Mouse (Mus musculus): ENCODE measurements at regions not wholly inside any gene's neighbourhood (a gene's known extent, or its start where the extent isn't known, plus 50 kb on each side); places are given as distances from the start of the nearest gene placed in this dataset.

DNA sequence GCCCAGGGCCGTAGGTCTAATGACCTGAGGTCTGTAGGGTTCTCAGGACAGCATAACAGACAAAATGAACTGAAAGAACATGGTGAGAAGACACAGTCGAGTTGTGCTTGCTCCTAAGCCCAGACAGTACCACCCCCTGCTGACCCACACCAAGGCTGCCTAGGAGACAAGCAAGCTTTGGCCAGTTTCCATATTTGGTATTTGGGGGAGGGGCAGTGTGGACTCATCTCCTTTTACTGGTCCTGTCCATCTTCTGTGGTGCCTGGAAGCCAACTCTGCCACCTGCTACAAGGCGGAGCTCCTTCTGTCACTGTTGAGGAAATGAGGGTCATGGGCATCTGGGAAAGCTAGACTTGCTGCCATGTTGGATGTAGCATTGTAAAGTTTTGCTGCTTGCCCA is 68.9 kb downstream of the Tex29 start:
- no peak for DNase-seq

DNA sequence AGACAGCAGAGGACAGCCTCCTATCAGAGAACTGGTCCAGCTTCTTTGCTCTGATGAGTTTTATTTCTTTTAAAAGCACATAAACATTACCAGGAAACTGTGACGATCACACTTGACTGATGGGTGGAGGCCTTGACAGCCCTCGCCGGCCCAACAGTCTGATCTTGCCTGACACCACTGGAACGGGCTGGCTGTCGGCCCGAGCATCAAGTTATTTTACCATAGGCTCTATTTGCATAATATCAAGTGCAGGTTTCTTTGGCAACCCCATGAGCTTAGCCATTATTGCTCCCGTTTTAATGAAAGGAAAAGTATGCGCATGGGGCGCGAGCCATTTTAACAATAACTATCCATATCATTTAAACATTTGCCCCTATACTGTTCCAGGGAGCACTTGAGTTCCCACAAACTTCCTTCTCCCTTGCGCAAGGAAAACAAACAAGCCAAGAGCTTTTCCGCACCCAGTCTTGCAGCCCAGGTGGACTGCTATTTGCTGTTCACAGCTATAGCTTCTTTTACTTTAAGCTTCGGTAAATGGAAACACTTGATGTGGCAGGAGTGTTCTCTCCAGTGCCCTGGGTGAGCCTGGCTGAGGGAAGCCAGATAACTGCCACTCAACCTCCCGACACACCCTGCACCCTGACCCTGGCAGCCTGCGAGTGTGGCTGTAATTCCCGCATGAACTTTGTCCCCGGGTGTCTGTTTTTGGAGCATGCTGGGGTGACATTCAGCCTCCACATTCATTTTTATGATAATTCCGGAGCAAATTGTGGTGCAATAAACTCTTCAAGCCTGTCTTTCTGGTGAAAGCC is 71.6 kb downstream of the Tex29 start:
- no peak for DNase-seq

DNA sequence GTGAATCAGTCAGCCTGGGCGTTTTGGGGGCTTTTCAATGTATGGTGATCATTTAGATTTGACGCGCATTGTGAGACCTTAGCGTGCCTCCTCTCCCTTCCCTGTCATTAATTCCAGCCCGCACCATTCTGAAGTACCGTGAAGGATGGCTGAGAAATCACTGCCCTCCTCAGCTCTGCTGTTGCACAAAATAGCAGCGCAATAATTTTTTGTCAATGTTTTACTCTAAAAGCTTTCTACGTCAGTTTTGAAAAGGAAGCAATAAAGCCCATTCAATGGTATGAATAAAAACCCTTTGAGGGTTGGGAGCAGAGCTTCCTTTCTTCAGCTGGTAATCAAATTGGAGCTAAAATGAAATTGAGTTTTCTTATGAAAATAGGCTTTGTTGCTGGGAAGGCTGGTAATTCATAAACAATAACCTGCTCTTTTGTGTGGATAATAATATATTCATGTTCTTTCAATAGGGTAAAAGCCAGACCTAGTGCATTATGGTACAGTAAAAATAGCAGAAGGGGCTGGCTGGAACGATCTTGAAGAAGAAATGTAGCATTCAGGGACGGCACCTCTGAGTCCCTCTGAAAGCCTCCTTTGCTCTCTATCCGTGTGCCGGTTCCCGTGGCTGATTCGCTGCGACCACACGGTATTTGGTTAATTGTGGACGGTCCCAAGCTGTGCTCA is 72.3 kb downstream of the Tex29 start:
- no peak for DNase-seq

DNA sequence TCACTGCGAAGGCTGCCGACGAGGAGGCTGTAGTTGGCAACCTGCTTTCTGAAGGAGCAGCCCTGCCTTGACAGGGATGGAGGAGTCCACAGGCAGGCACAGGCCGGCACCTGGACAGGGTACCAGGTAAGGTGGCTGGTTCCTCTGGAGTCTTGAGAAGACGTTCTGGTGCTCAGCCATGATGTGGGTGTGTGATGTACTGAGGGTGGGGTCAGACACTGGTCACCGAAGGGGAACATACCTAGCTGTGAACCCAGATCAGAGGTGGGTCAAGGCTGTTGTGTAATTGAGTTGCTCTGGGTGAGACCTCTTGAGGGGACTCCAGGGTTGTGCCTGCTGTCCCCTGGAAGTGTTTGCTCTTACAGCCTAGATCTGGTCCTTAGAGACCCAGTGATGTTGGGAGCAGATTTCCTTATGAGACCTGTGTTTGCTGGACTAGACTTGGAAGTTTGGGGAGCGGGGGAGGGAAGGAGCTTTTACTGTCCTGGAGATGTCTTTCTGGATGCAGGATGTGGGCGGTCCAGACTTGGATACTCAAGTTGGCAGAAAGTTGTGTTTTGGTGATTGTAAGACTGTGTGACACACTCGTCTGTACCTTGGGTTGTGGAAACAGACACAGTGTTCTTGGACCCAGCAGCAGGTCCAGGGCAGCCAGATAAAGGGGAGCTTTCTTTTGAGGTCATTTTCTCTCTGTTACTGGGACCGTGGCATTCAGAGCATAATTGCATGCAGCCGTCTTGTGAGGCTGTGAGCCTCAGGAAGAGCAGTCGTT is 73.0 kb downstream of the Tex29 start:
- no peak for DNase-seq

DNA sequence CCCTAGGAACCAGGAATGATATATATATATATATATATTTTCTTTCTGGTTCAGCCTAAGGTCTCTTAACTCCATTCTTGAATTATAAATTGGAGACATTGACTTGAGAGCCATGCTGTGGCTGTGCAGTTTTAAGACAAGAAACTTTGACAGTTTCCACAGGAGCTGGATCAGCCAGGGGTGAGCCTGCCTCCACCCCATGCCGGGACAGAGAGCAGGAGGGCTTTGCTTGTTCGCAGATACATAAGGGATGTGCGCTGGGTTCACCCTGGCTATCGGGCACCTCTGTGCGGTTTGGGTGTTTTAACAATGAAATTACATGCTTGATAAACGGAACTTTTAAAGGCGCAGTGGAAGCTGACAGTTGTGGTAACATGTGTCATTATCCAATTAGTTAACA is 73.9 kb downstream of the Tex29 start:
- no peak for DNase-seq

DNA sequence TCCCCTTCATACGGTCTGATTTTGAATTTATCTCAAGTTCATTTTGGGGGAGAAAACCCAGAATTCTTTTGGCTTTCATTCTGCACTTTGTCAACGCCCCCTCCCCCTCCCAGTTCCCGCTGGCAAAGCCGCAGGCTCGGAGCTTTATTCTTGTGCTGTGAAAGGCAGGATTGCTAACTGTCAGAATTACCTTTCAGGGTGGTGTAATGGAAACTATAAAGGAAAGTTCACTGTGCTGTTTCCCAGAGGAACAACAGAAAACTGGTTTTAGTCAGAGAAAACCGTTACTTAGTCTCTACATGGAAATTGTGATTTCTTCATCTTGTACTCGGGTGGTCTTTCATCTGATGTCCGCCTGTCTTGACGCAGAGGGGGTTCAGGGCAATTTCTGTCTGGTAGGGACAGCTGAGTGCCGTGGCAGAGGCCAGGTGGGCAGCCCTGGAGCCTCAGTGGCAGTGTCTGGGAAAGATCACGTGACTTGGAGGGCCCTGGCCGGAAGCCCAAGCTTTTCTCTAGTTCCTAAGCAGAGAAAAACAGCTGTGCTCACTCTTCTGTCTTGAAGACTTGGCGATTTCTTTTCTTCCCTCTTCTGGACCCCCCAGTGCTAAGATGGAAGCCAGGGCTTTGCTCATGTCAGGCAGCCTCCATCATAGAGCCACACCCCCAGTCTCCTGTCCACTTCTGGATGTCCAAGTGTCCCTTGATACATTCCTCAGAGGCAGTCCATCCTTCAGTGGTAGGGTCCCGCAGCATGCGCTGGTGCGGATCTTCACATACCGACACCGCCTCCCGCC is 74.6 kb downstream of the Tex29 start:
- no peak for DNase-seq

DNA sequence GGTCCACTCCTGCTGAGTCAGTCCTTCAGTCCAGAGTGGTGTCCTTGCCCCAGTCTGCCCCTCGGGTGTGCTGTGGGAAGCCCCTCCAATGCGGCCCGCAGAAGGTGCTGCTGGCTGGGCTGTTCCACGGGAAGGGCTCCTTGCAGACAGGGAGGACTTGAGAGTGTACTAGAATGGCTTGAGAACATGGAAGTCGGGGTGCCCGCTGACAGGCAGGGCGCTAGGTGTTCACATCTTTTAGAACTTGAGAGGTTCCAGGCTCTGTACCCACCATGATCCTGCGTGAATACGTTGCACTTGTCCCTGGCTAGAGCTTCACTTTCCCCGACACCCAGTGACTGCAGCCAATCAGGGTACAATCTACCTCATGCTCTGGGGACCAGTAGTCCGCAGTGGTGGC is 75.4 kb downstream of the Tex29 start:
- no peak for DNase-seq

DNA sequence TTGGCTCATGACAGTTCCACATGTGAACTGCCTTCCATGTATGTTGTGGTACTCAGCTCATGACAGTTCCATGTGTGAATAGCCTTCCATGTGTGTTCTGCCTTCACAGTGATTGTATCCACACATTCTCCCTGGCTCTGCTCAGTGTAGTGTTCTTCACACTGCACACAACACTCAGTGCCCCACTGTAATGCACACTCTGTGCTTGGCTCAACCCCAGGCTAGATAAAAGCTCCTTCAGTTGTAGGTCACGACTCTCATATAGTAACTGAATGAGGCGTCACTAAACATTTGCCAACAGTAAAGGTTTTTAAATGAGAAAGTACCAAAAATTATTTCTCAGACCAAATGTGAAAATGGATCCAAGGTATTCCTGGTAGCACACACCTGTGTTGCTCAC is 79.6 kb downstream of the Tex29 start:
- no peak for DNase-seq

DNA sequence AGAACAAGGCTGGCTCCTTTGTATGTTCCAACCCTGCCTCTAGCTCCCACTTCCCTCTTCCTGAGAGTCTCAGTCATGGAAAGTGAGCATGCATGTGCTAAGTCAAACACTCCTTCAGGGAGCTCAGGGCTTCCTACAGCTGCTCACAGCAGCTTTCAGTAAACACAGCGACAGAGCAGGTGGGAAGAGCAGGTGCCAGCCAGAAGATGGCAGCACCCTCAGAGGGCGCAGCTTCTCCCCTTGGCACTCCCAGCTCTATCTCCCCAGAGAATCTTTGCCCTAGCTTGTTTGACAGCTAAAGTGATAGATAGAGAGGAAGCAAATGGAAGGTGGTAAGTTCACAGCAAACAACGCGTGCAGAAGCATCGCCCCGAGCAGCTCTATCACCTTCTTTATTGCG is 82.8 kb downstream of the Tex29 start:
- DNase-seq, result no peak

DNA sequence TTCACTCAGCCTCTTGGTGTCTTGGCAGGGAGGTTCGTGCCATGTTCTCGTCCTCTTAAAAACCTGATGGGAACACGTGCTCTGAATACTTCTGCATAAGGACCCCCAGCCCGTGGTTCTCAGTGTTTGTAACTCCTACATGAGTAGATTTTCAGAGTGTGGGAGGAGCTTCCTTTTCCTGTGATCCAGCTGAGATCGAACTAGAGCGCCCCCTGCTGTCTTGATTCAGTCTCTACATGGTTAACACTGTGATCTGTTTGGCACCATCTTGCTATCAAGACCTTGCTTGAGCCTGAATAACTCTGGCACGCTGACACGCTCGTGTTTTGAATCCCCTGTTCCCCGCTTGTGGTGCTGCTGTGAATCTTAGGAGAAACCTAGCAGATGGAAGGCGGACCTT is 83.9 kb downstream of the Tex29 start:
- peak; percentile 60 to 62 for DNase-seq

DNA sequence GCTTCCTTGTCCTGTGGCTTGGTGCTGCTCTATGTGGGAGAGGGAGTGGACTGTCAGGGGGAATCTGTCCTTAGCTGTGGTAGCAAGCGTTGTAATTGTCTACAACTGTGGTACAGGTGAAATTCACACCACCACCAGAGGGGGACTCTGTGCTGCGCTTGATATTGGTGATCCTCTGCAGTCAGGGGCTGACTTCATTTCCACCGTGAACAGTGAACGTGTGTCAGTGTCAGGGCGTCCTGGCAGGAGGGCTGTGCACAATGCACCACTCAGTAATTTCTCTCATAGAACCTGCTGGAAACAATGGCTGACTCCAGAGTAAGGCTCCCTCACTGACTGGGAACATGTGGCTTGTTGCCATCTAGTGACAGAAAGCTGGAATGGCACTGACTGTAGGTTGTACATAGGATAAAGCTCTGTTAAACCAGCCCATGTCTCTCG is 102.6 kb downstream of the Tex29 start:
- DNase-seq, result peak; percentile 3 to 6

DNA sequence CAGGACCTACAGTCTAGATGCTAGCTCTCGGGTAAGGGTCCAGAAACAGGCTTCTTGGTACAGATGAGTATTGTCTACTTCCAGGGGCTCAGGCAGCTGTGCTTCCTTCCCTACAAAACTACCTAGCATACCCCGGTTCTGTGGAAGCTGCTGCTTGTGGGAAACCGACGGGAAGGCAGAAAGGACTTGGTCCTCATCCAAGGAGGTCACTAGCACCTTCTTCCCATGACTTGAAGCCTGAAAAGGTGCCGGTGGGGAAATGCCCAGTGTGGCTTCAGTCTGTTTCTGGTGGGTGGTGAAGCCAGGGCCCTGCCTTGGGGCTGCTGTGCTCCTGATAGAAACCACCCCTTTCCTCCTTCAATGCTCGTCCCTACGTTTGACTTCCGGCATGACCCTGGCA is 107.5 kb downstream of the Tex29 start:
- DNase-seq, result no peak

DNA sequence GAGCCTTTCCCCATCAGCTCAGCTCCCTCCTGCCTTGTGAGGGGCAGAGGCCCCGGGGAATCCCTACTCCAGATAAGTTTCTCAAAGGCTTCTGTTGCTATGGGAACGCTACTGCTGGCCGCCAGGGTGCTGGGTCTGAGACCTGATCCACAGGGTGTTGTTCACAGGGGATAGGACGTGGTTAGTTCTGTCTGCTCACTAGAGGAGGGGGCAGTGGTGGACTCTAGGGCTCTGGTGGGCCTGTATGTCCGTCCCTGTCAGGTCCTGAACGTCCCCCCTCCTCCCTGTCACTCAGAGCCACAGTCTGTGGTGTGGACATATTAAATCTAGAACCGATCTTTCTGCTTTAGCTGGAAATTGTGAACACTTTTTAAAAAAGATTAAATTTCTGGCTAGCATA is 116.0 kb downstream of the Tex29 start:
- no peak for DNase-seq

DNA sequence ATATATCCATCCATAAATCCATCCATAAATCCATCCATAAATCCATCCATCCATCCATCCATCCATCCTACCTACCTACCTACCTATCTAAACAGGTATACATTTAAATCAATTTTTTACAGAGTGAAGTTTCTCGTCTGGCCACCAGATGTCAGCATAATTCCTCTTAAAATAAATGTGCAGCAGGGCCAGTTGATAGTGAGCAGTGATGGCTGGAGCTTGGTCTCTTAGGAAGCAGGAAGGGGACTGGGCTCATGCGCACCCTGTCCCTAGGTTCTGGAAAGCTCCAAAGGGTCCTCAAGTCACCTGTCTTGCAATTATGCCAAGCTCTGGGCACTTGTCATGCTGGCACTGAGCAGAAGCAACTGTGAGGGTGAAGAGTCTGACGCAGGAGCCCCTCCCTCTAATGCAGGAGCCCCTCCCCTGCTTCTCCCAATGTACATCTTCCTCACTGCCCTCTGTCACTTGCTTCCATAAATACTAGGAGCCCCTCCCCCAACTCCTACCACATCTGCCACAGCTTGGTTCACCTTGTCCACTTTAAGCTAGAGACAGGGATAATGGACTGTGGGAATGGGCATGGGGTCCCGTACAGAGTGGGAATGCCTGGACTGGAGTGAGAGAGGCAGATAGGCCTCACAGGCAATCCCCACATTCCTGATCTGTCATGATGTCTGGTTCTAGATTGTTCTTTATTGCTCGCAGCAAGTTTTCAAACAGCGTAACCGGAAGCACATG is 116.9 kb downstream of the Tex29 start:
- DNase-seq, result peak; percentile 37 to 48

DNA sequence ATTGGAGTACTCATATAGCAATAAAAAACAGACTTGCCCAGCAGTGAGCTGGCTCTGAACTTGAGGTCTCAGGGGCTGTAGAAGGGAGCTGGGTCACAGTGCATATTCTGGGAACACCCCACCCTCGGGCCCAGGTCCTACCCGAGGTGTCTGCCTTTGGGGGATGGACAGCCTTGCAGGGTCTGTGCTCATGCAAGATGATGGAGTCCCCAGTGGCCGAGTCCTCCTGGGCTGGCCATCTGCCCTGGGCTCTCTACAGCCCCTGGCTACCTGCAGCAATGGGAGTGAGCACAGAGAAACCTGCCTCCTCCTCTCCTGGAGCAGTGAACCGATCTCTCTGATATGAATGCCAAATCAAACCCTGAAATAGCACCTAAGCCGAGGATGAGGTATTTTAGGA is 117.9 kb downstream of the Tex29 start:
- DNase-seq, result no peak

DNA sequence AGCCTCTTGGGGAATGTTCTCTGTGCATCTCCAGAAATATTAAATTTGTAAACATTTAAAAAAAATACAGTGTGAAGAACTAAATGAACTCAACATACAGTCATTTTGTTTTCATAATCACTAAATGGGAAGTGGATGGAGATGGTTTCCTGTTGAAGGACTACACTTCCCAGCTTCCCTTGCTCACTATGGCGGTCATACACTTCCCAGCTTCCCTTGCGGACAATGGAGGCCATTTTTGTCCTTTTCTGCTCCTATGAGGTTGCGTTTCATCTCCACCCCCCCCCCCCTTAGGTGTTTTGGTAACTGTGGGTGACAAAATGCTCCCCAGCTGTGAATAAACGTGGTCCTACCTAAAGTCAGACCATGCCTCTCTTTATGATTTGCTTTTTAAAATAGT is 119.2 kb downstream of the Tex29 start:
- DNase-seq, result no peak

DNA sequence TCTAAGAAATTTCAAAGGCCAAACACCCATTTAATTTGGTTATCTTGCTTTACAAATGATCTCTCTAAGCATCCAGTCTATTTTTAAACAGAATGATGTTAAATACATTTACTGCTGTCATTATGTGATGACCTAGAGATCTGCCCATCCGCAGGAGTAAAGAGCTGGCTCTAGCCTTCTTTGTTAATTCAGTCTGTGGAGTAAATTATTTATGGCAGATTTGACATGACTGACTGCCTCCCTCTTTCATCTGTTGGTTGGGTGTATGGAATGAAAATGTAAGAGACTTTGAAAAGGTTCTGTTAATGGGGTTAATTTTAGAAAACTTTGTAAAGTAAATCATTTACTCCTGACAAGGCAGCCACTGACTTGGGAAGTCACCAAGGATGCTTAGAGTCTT is 123.3 kb downstream of the Tex29 start:
- no peak for DNase-seq

DNA sequence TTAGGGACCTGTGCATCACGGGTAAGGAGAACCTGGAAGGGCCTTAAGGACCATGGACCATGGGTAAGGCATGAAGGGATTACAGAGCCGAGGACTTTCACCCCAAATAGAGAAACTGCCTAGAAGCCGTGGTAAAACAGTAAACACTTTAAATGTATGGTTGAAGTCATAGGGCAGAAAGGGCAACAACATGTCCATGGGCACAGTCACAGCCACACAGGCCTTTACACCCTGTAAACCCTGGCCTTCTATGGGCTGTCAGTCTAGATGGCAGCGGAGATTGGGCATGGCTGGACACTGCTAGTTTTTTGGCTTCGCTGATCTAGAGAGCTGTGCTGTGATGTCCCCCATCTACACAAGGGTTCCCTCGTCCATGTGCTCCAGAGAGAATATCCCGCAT is 127.4 kb downstream of the Tex29 start:
- no peak for DNase-seq

DNA sequence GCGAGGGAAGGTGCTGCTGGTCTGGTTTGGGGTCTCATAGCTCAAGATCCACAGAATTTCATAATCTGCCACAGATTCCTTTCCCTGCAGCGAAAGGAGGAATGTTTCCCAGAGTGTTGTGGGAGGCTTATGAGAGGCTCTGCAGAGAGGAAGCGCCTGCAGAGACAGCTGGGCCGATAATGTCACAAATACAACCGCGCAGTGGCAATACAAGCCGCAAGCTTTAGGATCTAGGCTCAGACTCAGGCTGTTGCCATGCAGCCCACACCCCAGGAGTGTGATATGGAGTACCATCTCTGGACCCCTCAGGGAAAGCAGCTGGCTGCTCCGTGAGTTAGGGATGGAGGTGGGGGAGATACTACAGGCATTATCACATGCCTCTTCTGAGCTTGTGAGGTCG is 130.2 kb downstream of the Tex29 start:
- no peak for DNase-seq

DNA sequence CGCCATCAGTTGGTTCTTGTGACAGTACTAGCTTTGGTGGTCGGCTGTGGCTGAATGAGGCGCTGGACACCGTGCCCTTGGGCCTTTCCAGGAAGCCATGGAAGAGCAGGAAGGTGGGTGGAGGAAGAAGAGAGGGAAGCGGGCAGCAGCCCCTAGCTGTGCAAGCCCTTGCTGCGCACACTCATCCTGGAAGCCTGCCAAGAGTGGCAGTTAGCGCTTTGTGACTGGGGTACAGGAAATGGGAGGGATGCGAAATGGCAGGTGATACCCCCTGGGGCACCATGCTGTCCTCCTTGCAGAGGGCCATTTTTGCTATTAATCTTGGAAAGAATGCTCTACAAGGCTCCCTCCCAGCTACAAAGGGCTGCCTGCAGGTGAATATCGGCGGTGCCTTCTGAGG is 133.2 kb downstream of the Tex29 start:
- DNase-seq, result no peak

DNA sequence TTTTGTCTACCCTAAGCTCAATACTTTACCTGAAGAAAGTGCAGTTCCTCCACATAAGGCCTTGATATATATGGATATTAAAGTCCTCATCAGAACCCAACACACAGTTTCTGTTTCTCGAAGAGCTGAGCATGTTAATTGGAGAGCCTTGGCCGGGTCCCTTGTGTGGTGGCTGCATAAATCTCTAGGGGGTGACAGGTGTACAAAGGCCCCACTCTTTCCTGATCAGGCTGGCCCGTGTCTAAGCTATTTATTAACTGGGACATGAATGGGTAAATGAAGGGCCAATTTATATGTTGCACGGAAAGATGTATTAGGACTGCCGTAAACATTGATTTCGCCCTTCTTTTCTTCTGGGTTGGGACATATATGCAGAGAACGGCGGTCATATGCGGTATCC is 136.8 kb downstream of the Tex29 start:
- DNase-seq, result no peak

DNA sequence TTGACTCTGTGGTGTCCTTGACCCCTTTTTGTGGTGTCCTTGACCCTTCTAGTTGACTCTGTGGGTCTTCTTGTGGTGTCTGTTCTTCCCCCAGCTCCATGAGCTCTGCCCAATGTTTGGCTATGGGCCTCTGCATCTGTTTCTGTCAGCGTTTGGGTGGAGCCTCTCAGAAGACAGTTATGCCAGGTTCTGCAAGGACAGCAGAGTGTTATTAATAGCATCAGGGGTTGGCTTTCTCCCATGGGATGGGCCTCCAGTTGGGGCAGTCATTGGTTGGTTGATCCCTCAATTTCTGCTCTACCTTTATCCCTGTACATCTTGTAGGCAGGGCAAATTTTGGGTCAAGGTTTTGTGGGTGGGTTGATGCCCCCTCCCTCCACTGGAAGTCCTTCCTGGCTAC is 138.8 kb downstream of the Tex29 start:
- DNase-seq, result no peak

All from B cell, adult 2 months (primary cell).